Mouse (Mus musculus) heart, embryonic 10.5 days (tissue): Measurements from ENCODE around the gene Sft2d2. TPM values are rescaled to one million over a fixed set of nuclear protein-coding genes. Genes with fewer than 3 reads are reported as not detected.

Source experiments
- DNase-seq: peaks from one replicate; pipeline ENCODE4 v3.0.0-alpha.2; 2017; ENCODE audit warnings: low spot score
- H3K27ac ChIP-seq: fragments of 300-500 bp; sonication (generic); 2 replicates; pipeline ENCODE4 v1.5.1; 2016; ENCODE audit warnings: mild to moderate bottlenecking
- H3K27me3 ChIP-seq: fragments of 300-500 bp; sonication (generic); 2 replicates; pipeline ENCODE4 v1.6.1; 2016; ENCODE audit warnings: mild to moderate bottlenecking; ENCODE audit not compliant: poor library complexity, insufficient read depth, severe bottlenecking
- H3K36me3 ChIP-seq: fragments of 300-500 bp; sonication (generic); 2 replicates; pipeline ENCODE4 v1.6.1; 2016; ENCODE audit warnings: mild to moderate bottlenecking, moderate library complexity
- H3K4me1 ChIP-seq: fragments of 300-500 bp; sonication (generic); 2 replicates; pipeline ENCODE4 v1.6.1; 2016; ENCODE audit warnings: mild to moderate bottlenecking
- H3K4me3 ChIP-seq: fragments of 300-500 bp; sonication (generic); 2 replicates; pipeline ENCODE4 v1.5.1; 2016; ENCODE audit warnings: mild to moderate bottlenecking, moderate library complexity
- H3K9me3 ChIP-seq: fragments of 300-500 bp; sonication (generic); 2 replicates; pipeline ENCODE4 v1.6.1; 2016; ENCODE audit warnings: mild to moderate bottlenecking, moderate library complexity
- WGBS: fragments of 180-500 bp; shearing (Covaris S2); methylation state at CpG from one replicate; pipeline ENCODE4 v1.1.7; 2016; 5-methylcytosine and 5-hydroxymethylcytosine counted together
- polyA plus RNA-seq: library from polyadenylated mRNA; unstranded; fragments of >200 nt; fragmentation: Nextera tagmentation; extraction: Ambion mirVana; gene quantifications from 2 replicates; pipeline ENCODE4 v1.2.1, GENCODE M21; 2016

The Sft2d2 gene
- polyA plus RNA-seq, 1 experiment from 2014 or later, result 18.8 TPM

DNA sequence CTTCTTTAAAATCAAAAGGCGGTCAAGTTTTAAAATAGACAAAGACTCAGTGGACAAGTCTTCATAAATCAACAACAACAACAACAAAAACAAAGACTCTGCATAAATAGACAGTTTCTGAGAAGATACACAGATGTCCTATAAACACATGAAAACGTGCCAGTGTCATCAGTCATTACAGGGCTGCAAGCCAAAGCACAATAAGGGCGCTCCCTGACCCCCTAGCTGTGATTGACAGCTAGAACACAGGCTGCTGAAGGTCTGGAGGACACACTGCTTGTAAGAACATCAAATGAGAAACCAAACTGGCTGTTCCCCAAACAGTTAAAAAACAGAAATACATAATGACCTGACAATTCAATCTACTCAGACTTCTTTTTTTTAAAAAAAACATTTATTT is 5.4 kb upstream of the Sft2d2 start:
- DNase-seq, result peak; percentile 48
- no peaks in the 10 kb centered on the region for H3K9me3 ChIP-seq
- no peaks in the 10 kb centered on the region for H3K36me3 ChIP-seq
- no peak overlapping the region for H3K27ac ChIP-seq
- H3K4me1 ChIP-seq, result peaks cover 6% of the 10 kb centered on the region; the same call in 1 of the 2 replicates
- no peak overlapping the region for H3K4me3 ChIP-seq
- no peaks in the 10 kb centered on the region for H3K27me3 ChIP-seq
- 73% methylated on average over 3 of the region's 3 CpGs for WGBS

DNA sequence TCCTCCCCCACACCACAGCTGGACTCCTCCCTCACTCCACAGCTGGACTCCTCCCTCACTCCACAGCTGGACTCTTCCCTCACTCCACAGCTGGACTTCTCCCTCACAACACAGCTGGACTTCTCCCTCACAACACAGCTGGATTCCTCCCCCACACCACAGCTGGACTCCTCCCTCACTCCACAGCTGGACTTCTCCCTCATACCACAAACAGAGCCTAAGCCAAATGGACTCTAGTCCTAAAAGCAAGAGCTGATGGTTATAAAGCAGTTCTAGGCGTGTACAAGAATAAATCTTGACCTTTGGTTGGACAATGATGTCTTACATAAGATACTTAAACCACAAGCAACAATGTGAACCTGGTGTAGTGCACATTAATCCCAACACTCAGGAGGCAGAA is 4.7 kb upstream of the Sft2d2 start:
- no peak for DNase-seq
- 56% methylated on average over 1 of the region's 1 CpGs for WGBS
- no peaks in the 10 kb centered on the region for H3K27me3 ChIP-seq
- no peak overlapping the region for H3K4me3 ChIP-seq
- H3K4me1 ChIP-seq, result peaks cover 11% of the 10 kb centered on the region
- no peaks in the 10 kb centered on the region for H3K9me3 ChIP-seq
- H3K27ac ChIP-seq, result no peak overlapping the region
- H3K36me3 ChIP-seq, result no peaks in the 10 kb centered on the region

DNA sequence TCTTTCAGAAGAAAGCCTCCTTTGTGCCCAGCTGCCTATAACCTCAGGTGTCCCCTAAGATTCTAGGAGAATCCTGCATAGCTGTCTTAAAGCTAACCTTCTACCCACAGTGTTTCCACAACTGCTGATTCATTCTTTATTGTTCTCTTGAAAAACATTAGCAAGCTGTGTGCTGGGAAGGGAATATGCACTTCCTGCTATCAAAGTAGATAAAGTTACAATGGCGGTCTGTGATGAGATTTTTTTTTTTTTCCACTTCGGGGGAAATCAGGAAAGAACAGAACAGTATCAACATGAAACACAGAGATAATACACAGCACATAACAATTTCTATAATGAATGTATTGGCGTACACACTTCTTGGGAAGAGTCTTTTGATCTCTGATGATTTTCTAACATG is 3.6 kb upstream of the Sft2d2 start:
- Histone ChIP-seq H3K9me3 (no peaks in the 10 kb centered on the region), H3K4me3 (no peak overlapping the region), H3K27ac (no peak overlapping the region; the same call in 1 of the 2 replicates), H3K4me1 (peaks cover 20% of the 10 kb centered on the region), H3K36me3 (no peaks in the 10 kb centered on the region), H3K27me3 (no peaks in the 10 kb centered on the region)
- 54% methylated on average over 3 of the region's 3 CpGs for WGBS
- no peak for DNase-seq

DNA sequence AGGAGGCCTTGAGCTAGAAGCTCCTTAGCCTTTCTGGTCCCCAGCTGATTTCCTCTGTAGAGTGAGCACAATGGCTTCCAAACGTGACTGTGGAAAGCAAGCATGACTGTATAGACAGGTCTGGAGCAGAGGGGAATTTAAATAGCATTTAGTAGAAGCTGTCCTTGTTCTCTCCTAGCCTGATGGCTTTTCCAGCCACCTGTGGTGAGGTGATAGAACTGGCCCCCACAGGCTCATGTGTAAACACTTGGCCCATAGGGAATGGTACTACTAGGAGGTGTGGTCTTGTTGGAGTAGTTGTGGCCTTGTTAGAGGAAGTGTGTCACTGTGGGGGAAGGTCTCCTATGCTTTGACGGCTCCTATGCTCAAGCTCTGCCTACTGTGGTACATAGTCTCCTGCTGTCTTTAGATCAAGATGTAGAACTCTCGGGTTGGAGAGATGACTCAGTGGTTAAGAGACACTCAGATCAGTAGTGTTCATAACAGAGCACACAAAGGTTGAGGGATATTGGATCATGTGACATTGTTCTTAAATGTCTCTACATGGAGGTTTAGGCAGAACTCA is 1.2 kb upstream of the Sft2d2 start:
- 0 out of 2 replicates have a peak overlapping the region, but pooled peaks have one; percentile 92 for H3K27ac ChIP-seq
- no peaks in the 10 kb centered on the region for H3K27me3 ChIP-seq
- 56% methylated on average over 3 of the region's 3 CpGs for WGBS
- peaks cover 32% of the 10 kb centered on the region for H3K4me1 ChIP-seq
- H3K36me3 ChIP-seq, result no peaks in the 10 kb centered on the region
- no peaks in the 10 kb centered on the region for H3K9me3 ChIP-seq
- no peak overlapping the region for H3K4me3 ChIP-seq
- DNase-seq, result no peak

DNA sequence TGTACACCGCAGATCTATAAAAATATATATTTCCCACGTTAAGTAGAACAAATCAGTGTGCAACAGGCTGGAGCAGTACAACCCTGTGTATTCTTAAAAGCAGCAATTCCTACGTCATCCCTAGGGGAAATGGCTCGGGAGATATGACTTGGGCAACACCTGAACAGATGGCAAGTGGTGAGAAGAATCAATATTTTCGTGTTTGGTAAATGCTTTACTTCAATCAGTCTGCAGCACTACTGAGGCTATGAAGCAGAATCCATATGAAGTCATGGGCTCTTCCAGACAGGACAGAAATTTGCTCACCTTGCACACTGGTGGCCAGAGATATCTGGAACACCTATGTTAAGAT is 400 bp upstream of the Sft2d2 start:
- no peak for DNase-seq
- 13% methylated on average over 5 of the region's 5 CpGs for WGBS
- no peaks in the 10 kb centered on the region for H3K9me3 ChIP-seq
- H3K4me1 ChIP-seq, result peaks cover 37% of the 10 kb centered on the region
- no peaks in the 10 kb centered on the region for H3K27me3 ChIP-seq
- H3K4me3 ChIP-seq, result peak overlapping the region; percentile 88
- peak overlapping the region; percentile 92 for H3K27ac ChIP-seq
- no peaks in the 10 kb centered on the region for H3K36me3 ChIP-seq

DNA sequence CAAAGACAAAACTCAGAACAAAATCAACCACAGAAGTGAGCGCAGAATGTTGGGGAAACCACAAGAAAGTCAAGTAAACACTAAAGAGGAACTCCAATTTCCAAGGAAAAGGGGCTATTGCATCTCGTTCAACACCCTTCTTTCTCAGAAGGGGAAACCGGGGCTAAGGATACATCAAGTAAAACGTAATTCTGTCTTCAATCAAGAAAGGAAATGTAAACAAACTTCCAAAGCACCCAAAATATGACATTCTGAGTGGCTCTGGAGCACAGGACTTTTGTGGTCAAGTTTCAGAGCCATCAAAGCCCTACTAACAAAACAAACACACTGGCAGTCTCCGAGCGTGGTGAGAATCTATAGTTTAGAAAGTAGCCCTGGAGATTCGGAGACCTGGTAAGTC is 812 bp downstream of the Sft2d2 start:
- Histone ChIP-seq H3K27ac (peak overlapping the region; percentile 92), H3K4me1 (peaks cover 48% of the 10 kb centered on the region), H3K36me3 (no peaks in the 10 kb centered on the region), H3K4me3 (peak overlapping the region; percentile 88), H3K27me3 (no peaks in the 10 kb centered on the region), H3K9me3 (no peaks in the 10 kb centered on the region)
- DNase-seq, result no peak
- WGBS, result 10% methylated on average over 7 of the region's 7 CpGs

DNA sequence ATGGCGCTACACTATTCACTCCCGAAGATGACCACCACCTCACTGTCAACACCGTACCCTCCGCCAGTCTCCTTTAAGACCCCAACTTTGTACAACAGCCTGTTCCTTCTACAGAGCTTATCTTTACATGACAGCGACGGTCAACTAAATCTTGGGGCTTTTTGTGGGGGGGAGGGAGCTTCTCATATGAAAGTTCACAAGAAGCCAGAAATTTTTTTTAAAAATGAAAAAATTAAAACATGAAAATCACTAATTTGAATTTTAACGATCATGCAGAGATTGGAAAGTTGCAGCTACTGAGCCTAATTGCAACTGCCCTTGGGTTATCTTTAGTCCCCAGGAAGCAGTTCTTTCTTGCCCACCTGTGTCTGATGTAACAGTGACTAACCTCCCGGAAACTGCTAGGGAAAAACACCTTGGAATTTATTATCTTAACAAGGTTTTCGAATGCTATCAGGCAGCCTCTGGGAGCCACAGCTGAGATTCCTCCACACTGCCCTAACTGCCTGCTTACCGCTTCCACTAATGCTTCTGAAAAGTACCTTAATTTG is 1.4 kb downstream of the Sft2d2 start:
- WGBS, result 42% methylated on average over 10 of the region's 10 CpGs
- H3K4me3 ChIP-seq, result peak overlapping the region; percentile 88
- H3K27ac ChIP-seq, result no peak overlapping the region
- peaks cover 54% of the 10 kb centered on the region for H3K4me1 ChIP-seq
- H3K36me3 ChIP-seq, result no peaks in the 10 kb centered on the region
- DNase-seq, result no peak
- H3K9me3 ChIP-seq, result no peaks in the 10 kb centered on the region
- H3K27me3 ChIP-seq, result no peaks in the 10 kb centered on the region

DNA sequence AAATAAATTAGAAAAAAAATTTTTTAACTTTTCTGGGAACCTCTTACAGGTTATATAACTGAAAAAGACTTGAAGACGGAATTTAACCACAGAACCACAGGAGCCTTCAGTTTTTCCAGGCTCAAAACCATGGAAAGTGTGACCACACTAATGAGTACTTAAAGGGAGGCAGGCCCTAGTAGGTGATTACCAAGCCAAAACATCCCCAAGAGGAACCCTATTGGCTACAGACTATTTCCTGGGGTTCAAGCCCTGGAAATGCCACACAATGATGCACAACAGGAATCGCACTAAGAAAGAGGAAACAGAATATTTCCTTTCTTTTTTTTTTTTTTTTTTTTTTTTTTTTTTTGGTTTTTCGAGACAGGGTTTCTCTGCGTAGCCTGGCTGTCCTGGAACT is 2.1 kb downstream of the Sft2d2 start:
- no peaks in the 10 kb centered on the region for H3K36me3 ChIP-seq
- no peak overlapping the region for H3K4me3 ChIP-seq
- no peak for DNase-seq
- no peaks in the 10 kb centered on the region for H3K27me3 ChIP-seq
- WGBS, result 72% methylated on average over 4 of the region's 4 CpGs
- no peaks in the 10 kb centered on the region for H3K9me3 ChIP-seq
- H3K4me1 ChIP-seq, result peaks cover 61% of the 10 kb centered on the region
- no peak overlapping the region for H3K27ac ChIP-seq

DNA sequence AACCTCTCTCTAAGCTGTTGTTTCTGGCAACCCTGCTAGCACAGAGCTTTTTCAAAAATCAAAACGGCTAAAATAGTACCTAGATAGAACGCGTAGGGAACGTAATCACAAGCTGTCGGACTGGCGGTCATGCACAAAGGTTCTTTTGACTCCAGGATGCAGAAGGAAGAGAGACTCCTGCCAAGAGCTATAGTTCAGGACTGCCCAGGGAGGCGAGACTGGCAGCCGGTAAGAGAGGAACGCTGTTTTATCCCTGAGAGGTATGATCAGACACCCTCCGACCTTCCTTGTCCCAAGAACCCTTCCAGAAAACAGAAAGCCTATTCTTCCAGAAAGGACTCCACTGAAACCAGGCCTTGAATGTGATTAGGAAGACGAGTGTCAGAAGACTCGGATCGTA is 2.6 kb downstream of the Sft2d2 start:
- Histone ChIP-seq H3K4me3 (no peak overlapping the region), H3K27ac (no peak overlapping the region), H3K9me3 (no peaks in the 10 kb centered on the region), H3K4me1 (peaks cover 66% of the 10 kb centered on the region), H3K27me3 (no peaks in the 10 kb centered on the region), H3K36me3 (no peaks in the 10 kb centered on the region)
- 66% methylated on average over 13 of the region's 13 CpGs for WGBS
- no peak for DNase-seq

DNA sequence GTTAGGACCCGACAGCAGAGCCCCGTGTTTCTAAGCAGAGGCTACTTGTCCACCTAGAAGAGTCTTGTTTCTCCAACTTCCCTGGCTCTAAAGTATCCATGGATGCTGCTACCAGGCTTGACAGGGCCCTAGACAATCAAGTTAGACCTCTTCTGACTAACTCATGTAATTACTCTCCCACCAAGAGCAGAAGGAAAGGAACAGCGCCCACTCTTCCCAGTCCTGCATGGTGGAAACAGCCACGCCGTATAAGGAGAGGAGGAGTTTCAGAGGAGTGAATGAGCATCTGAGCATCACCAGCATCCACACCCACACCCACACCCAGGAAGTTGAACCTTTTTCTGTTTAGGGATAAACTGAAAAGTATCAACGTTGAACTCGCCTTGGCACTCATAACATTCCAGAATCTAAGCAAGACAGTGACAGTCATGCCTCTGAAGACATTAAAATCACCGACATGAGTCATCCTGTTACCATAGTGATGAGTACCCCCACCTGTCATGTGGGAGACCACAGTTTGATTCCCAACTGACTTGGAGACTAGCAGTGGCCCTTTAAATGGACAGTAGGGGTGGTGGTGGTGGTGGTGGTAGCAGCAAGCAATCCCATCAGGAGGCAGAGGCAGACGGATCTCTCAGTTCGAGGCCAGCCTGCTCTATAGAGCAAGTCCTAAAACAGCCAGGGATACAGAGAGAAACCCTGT is 3.5 kb downstream of the Sft2d2 start:
- WGBS, result 88% methylated on average over 10 of the region's 10 CpGs
- Histone ChIP-seq H3K27ac (no peak overlapping the region), H3K4me3 (no peak overlapping the region), H3K4me1 (peaks cover 70% of the 10 kb centered on the region), H3K36me3 (no peaks in the 10 kb centered on the region), H3K9me3 (no peaks in the 10 kb centered on the region), H3K27me3 (no peaks in the 10 kb centered on the region)
- DNase-seq, result no peak

DNA sequence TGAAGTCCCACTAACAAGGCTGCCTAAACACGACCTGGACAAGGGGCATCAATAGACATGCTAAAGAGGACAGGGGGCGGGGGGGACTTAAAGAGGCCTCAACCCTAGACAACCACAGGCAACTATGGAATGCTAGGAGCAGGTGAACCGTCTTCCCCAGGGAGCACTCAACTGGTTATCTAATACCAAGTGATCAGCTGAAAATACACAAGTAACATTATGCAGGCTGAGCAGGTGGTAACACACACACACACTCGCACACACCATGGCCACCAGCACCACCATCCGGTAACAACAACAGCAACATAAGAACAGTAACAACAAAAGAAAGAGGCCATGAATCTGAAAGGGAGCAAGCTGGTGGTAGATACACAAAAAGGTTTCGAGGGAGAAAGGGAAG is 4.2 kb downstream of the Sft2d2 start:
- peaks cover 73% of the 10 kb centered on the region for H3K4me1 ChIP-seq
- WGBS, result 76% methylated on average over 6 of the region's 6 CpGs

DNA sequence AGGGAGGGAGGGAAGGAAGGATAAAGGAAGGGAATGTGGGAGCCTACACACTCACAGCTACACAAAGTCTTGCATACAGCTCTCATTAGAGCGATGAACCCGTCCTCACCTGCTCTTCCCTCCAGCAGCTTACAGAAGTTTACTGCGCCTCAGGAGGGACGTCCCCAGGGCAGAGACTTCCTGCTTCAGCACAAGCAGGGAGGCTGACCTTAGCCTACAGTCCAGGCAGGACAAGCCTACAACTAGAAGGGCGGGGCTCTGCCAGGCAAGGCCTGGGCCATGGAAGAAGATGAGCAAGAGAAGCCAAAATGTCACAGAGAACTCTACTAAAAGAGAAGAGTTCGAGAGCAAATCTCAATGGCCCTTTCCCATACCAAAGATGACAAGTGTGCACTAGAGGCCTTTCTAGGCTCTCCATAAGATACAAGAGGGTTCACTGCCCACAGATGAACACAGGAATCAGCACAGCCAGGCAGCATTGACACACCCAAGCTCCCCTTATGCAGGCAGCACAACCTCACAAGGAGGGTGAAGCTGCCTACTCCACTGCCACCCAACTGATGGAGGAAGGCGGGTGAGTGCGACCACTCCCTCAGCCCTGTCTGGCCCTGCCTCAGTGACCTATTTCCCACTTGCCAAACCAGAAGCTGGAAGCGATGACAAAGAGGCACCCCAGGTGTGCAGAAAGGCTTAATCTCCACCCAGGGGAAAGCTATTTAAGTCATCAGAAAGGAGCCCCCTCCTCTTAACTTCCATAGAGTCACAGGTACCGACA is 5.2 kb downstream of the Sft2d2 start:
- no peak overlapping the region for H3K27ac ChIP-seq
- H3K9me3 ChIP-seq, result no peaks in the 10 kb centered on the region
- H3K4me3 ChIP-seq, result no peak overlapping the region
- WGBS, result 79% methylated on average over 10 of the region's 10 CpGs
- H3K27me3 ChIP-seq, result no peaks in the 10 kb centered on the region
- 0 out of 2 replicates have a peak, but pooled peaks cover 6% of the 10 kb centered on the region for H3K36me3 ChIP-seq
- H3K4me1 ChIP-seq, result peaks cover 64% of the 10 kb centered on the region
- DNase-seq, result no peak

More for the DNA sequence above, 4.2 kb downstream of the Sft2d2 start:
- Histone ChIP-seq H3K9me3 (no peaks in the 10 kb centered on the region), H3K36me3 (no peaks in the 10 kb centered on the region), H3K27ac (no peak overlapping the region), H3K4me3 (no peak overlapping the region), H3K27me3 (no peaks in the 10 kb centered on the region)
- no peak for DNase-seq

DNA sequence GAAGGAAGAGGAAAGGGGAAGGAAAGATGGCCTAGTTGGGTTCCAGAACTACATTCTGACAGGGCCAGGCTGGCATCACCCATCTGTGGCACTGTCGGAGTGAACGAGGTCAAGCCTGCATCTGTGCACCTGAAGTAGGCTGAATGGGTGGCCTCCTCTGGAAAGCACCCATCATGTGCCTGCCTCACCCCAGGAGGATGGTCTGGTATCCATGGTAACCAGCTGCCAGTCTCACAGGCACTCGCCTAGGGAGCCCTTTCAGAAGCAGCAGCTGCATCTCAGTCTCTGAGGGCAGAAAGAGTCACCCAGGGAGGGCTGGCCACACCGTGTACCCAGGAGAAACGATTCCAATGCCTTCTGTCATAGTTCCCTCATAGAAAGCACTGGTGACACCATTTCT is 6.9 kb downstream of the Sft2d2 start:
- H3K4me1 ChIP-seq, result peaks cover 50% of the 10 kb centered on the region
- H3K27ac ChIP-seq, result no peak overlapping the region
- WGBS, result 66% methylated on average over 5 of the region's 5 CpGs
- no peaks in the 10 kb centered on the region for H3K27me3 ChIP-seq
- peaks cover 19% of the 10 kb centered on the region for H3K36me3 ChIP-seq
- H3K9me3 ChIP-seq, result no peaks in the 10 kb centered on the region
- H3K4me3 ChIP-seq, result no peak overlapping the region
- no peak for DNase-seq
